Mouse (Mus musculus): Measurements from ENCODE around the gene Sntb2. TPM values are rescaled to one million over a fixed set of nuclear protein-coding genes. Genes with fewer than 3 reads are reported as not detected.
"Not testable (repeated sequence)": the region's sequence is repeated elsewhere in the genome, so short reads cannot be mapped to it uniquely, and the experiment has no call there.

Gene Sntb2
- polyA plus RNA-seq, 1 experiment from 2014 or later: 17.8 TPM

GRCm38 (mm10) chr8:106913631-106914030 lies 21.9 kb upstream of the Sntb2 start:
- no peak overlapping the region for H3K27ac ChIP-seq

DNA sequence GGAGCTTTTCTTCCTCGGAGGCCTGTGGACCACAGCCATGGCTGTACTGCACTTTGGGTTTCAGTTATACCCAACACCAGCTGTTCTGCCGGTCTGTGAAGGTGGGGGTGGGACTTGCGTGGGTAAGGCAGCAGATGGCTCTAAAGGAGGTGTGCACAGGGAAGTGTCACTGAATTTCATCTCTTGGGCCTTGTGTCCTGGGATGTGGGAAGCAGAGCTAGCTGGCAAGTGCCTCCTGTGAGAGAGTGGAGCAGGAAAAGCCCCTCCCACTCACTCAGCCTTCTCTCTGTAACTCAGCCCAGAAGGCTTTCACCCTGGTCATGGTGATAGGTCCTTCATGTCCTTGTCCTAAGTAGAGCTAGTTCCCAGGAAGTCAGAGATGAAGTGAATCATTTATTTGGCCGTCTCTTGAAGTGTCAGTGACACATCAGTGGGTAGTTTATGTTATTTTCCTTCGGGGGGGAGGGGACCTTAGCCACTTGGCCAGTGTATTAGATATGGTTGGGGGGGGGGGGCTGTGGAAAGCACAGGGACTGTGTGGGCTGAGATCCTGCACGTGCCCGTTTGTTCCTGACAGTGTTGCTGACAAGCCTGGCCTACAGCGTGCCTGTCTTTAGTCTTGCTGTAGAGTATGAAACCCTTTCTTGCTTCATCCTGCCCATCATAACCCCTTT lies 15.7 kb upstream of the Sntb2 start:
- WGBS: 75% methylated on average over 8 of the region's 8 CpGs
- Histone ChIP-seq H3K4me2 (no peak overlapping the region), H3K4me3 (no peak overlapping the region), H3K9ac (no peak overlapping the region), H3K4me1 (0 out of 2 replicates have a peak, but pooled peaks cover 5% of the 10 kb centered on the region), H3K36me3 (peaks cover 78% of the 10 kb centered on the region), H3K9me3 (no peaks in the 10 kb centered on the region), H3K27me3 (no peaks in the 10 kb centered on the region), H3K27ac (no peak overlapping the region)
- no peak for ATAC-seq (ENCODE audit: borderline replicate concordance, extremely low read depth, low FRiP score, low TSS enrichment)

More at GRCm38 (mm10) chr8:106913631-106914030, 21.9 kb upstream of the Sntb2 start:
- no peaks in the 10 kb centered on the region for H3K4me1 ChIP-seq
- H3K27me3 ChIP-seq: no peaks in the 10 kb centered on the region
- no peak overlapping the region for H3K4me3 ChIP-seq
- no peak for ATAC-seq (ENCODE audit: borderline replicate concordance, extremely low read depth, low FRiP score, low TSS enrichment)
- H3K9ac ChIP-seq: no peak overlapping the region
- no peak overlapping the region for H3K4me2 ChIP-seq
- H3K36me3 ChIP-seq: peaks cover 61% of the 10 kb centered on the region
- WGBS: 93% methylated on average over 10 of the region's 10 CpGs
- no peaks in the 10 kb centered on the region for H3K9me3 ChIP-seq

GRCm38 (mm10) chr8:106920395-106920741 lies 15.2 kb upstream of the Sntb2 start:
- H3K4me1 ChIP-seq: 0 out of 2 replicates have a peak, but pooled peaks cover 5% of the 10 kb centered on the region
- ATAC-seq (ENCODE audit: borderline replicate concordance, extremely low read depth, low FRiP score, low TSS enrichment): no peak
- H3K27ac ChIP-seq: no peak overlapping the region
- H3K36me3 ChIP-seq: peaks cover 72% of the 10 kb centered on the region
- no peak overlapping the region for H3K9ac ChIP-seq
- 91% methylated on average over 5 of the region's 5 CpGs for WGBS
- H3K27me3 ChIP-seq: no peaks in the 10 kb centered on the region
- no peak overlapping the region for H3K4me3 ChIP-seq
- H3K4me2 ChIP-seq: no peak overlapping the region
- H3K9me3 ChIP-seq: no peaks in the 10 kb centered on the region

DNA sequence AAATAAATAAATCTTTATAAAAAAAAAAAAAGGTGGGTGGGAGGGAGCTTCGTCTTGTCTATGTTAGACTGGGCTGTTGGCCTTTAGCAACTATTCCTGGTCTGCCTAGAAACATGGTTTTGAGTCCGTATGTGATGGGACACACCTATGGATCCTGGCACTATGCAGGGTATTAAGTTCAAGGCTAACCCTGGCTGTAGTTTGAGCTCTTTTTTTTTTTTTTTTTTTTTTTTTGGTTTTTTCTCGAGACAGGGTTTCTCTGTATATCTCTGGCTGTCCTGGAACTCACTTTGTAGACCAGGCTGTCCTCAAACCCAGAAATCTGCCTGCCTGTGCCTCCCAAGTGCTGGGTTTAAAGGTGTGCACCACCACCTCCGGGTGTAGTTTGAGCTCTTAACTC lies 11.5 kb upstream of the Sntb2 start:
- 84% methylated on average over 4 of the region's 4 CpGs for WGBS
- 0 out of 2 replicates have a peak overlapping the region, but pooled peaks have one; percentile 20 for H3K27ac ChIP-seq
- H3K4me1 ChIP-seq: peaks cover 11% of the 10 kb centered on the region
- peaks cover 40% of the 10 kb centered on the region for H3K36me3 ChIP-seq
- H3K9ac ChIP-seq: no peak overlapping the region
- H3K27me3 ChIP-seq: no peaks in the 10 kb centered on the region
- ATAC-seq (ENCODE audit: borderline replicate concordance, extremely low read depth, low FRiP score, low TSS enrichment): no peak
- H3K9me3 ChIP-seq: no peaks in the 10 kb centered on the region
- no peak overlapping the region for H3K4me3 ChIP-seq
- H3K4me2 ChIP-seq: no peak overlapping the region

DNA sequence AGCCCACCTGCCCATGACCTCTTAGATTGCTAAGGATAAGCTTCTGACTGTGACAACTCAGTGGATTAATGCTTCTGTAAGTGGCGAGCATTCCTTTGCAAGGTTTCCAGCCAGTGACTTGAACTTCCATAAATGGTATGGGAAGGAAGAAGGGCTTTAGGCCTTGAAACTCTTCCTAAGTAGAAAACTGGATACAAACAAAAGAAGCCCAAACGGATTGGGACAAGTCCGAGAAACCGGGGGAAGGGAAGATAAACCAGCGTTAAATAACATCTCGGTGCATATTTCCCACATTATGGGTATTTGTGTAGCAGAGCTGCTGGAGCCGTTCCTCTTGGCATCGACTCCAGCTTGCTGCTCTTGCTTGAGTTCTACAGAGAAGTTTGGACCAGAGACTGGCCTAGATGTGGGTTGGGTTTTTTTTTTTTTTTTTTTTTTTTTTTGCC lies 10.6 kb upstream of the Sntb2 start:
- Histone ChIP-seq H3K27ac (peak overlapping the region; percentile 20), H3K9me3 (no peaks in the 10 kb centered on the region), H3K36me3 (peaks cover 31% of the 10 kb centered on the region), H3K4me2 (no peak overlapping the region), H3K27me3 (no peaks in the 10 kb centered on the region), H3K4me3 (no peak overlapping the region), H3K4me1 (peaks cover 19% of the 10 kb centered on the region), H3K9ac (no peak overlapping the region)
- ATAC-seq (ENCODE audit: borderline replicate concordance, extremely low read depth, low FRiP score, low TSS enrichment): no peak
- 45% methylated on average over 8 of the region's 8 CpGs for WGBS

DNA sequence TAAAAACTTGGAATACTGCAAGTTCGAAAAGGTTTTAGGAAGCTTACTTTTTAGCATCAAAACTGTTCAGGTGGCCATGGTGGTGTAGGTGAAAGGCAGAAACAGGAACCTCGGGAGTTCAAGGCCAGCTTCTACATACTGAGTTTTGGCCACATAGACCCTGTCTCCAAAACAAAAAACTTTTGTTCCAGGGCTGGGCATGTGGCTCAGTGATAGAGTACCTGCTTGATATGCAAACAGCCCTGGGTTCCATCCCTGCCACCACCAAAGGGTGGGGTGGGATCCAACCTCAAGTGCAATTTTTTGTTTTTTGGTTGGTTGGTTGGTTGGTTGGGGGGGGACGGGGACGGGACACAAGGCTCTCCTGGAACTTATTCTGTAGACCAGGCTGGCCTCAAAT lies 10.1 kb upstream of the Sntb2 start:
- Histone ChIP-seq H3K4me1 (peaks cover 22% of the 10 kb centered on the region), H3K27me3 (no peaks in the 10 kb centered on the region), H3K9me3 (no peaks in the 10 kb centered on the region), H3K36me3 (peaks cover 26% of the 10 kb centered on the region), H3K4me3 (no peak overlapping the region), H3K27ac (peak overlapping the region; percentile 15), H3K9ac (no peak overlapping the region), H3K4me2 (no peak overlapping the region)
- ATAC-seq (ENCODE audit: borderline replicate concordance, extremely low read depth, low FRiP score, low TSS enrichment): no peak
- 90% methylated on average over 4 of the region's 4 CpGs for WGBS

- H3K9ac ChIP-seq: no peak overlapping the region
- no peak overlapping the region for H3K4me3 ChIP-seq
- no peak overlapping the region for H3K27ac ChIP-seq
- no peaks in the 10 kb centered on the region for H3K9me3 ChIP-seq
- H3K4me1 ChIP-seq: peaks cover 23% of the 10 kb centered on the region
- 60% methylated on average over 4 of the region's 4 CpGs for WGBS
- H3K36me3 ChIP-seq: peaks cover 11% of the 10 kb centered on the region
- ATAC-seq (ENCODE audit: borderline replicate concordance, extremely low read depth, low FRiP score, low TSS enrichment): no peak
- no peaks in the 10 kb centered on the region for H3K27me3 ChIP-seq
- no peak overlapping the region for H3K4me2 ChIP-seq
Observed at GRCm38 (mm10) chr8:106927247-106927646, 8.3 kb upstream of the Sntb2 start.

- not testable (repeated sequence) for H3K9me3 ChIP-seq; H3K27ac ChIP-seq; H3K9ac ChIP-seq; H3K27me3 ChIP-seq; H3K36me3 ChIP-seq; H3K4me3 ChIP-seq; ATAC-seq (ENCODE audit: borderline replicate concordance, extremely low read depth, low FRiP score, low TSS enrichment); H3K4me2 ChIP-seq
- WGBS: 92% methylated on average over 11 of the region's 11 CpGs
- H3K4me1 ChIP-seq: peaks cover 31% of the 10 kb centered on the region
Observed at GRCm38 (mm10) chr8:106928182-106928581, 7.4 kb upstream of the Sntb2 start.

GRCm38 (mm10) chr8:106929155-106929913 lies 6.2 kb upstream of the Sntb2 start:
- Histone ChIP-seq H3K9ac (no peak overlapping the region), H3K9me3 (no peaks in the 10 kb centered on the region), H3K4me3 (no peak overlapping the region), H3K27me3 (no peaks in the 10 kb centered on the region), H3K4me2 (no peak overlapping the region), H3K4me1 (peaks cover 30% of the 10 kb centered on the region), H3K36me3 (no peaks in the 10 kb centered on the region), H3K27ac (peak overlapping the region; percentile 84)
- ATAC-seq (ENCODE audit: borderline replicate concordance, extremely low read depth, low FRiP score, low TSS enrichment): peak; percentile 61
- 30% methylated on average over 6 of the region's 6 CpGs for WGBS

DNA sequence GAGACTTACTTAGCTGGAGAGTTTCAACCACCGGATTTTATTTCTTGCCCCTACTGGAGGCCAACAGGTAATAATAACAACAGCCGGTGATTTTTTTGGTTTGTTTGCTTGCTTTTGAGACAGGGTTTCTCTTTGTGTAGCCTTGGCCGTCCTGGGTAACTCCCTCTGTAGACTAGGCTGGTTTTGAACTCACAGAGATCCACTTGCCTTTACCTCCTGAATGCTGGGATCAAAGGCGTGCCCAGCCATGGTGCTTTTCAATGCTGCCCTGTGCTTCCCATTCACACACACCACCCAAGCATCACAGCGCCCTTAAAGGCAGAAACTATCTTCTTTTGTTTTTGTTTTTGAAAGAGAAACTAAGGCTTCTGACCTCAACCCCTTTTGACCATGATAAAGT lies 5.6 kb upstream of the Sntb2 start:
- peak overlapping the region; percentile 84 for H3K27ac ChIP-seq
- no peak overlapping the region for H3K4me2 ChIP-seq
- no peak overlapping the region for H3K4me3 ChIP-seq
- H3K36me3 ChIP-seq: no peaks in the 10 kb centered on the region
- WGBS: 58% methylated on average over 5 of the region's 5 CpGs
- ATAC-seq (ENCODE audit: borderline replicate concordance, extremely low read depth, low FRiP score, low TSS enrichment): no peak
- no peaks in the 10 kb centered on the region for H3K27me3 ChIP-seq
- H3K4me1 ChIP-seq: peaks cover 26% of the 10 kb centered on the region
- no peaks in the 10 kb centered on the region for H3K9me3 ChIP-seq
- no peak overlapping the region for H3K9ac ChIP-seq

DNA sequence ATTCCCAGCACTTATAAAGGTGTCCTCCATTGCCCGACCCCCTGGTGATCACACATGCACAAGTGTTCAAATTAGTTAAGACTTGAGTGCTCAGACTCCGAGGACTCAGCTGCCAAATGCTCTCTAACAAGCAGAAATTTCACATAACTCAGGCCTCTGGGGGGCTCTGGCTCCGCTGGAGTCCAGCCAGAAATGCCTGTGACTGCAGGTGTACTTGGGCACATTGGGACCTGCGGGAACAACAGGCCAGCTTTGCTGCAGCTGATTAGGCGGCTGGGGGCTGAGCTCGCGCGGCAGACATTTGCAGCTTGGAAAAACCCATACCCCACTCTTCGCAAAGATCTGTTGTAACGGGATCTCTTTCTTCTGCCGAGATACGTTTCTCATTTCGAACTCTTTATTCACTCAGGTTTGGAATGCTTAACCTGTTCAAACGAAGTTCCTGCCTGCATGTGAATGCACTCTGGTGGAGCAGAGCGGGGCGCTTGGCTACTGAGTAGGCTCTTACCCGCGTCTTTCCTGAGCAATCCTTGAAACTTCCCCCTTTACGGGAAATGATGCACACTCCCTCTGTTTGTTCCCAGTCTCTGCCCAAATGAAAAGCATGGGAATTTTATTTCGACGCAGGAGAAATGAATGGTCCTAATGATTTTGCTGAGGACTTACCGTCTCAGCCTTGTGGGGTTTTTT lies 3.0 kb upstream of the Sntb2 start:
- ATAC-seq (ENCODE audit: borderline replicate concordance, extremely low read depth, low FRiP score, low TSS enrichment): no peak
- WGBS: 12% methylated on average over 22 of the region's 22 CpGs
- peak overlapping the region; percentile 11 for H3K4me3 ChIP-seq

More for the DNA sequence above, 3.0 kb upstream of the Sntb2 start:
- H3K36me3 ChIP-seq: no peaks in the 10 kb centered on the region
- H3K4me1 ChIP-seq: peaks cover 40% of the 10 kb centered on the region
- H3K27me3 ChIP-seq: no peaks in the 10 kb centered on the region
- no peaks in the 10 kb centered on the region for H3K9me3 ChIP-seq
- 0 out of 2 replicates have a peak overlapping the region, but pooled peaks have one; percentile 2 for H3K9ac ChIP-seq
- H3K27ac ChIP-seq: peak overlapping the region; percentile 69
- H3K4me2 ChIP-seq: peak overlapping the region; percentile 47
